Mouse (Mus musculus): ENCODE data around the gene Mxi1.

The Mxi1 gene

DNA sequence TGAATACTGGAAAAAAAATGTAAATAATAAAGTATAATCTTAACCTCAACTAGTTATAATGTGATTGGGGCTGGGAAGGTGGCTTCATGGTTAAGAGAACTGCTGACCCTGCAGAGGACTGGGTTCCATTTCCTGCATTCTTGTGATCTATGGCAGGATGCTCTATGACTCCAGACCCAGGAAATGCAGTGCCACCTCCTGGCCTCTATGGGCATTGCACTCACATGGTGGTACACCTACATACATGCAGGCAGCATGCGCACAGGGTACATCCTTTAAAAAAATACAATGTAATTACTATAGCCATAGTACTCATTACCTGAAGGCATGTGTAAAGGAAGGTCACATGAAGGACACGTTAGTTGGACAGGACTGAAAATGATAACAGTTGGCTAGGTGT is 52.6 kb downstream of the Mxi1 start:
- no peak for TF ChIP-seq GATA4 (IDR thresholded peaks at IDR 0.05; ENCODE audit: insufficient replicate concordance, low read length)

GRCm38 (mm10) chr19:53364551-53364950 is 54.2 kb downstream of the Mxi1 start:
- TF ChIP-seq GATA4 (IDR thresholded peaks at IDR 0.05; ENCODE audit: insufficient replicate concordance, low read length), result no peak

- no peak for TF ChIP-seq GATA4 (IDR thresholded peaks at IDR 0.05; ENCODE audit: insufficient replicate concordance, low read length)
Measured at GRCm38 (mm10) chr19:53364963-53365362, 54.6 kb downstream of the Mxi1 start.

DNA sequence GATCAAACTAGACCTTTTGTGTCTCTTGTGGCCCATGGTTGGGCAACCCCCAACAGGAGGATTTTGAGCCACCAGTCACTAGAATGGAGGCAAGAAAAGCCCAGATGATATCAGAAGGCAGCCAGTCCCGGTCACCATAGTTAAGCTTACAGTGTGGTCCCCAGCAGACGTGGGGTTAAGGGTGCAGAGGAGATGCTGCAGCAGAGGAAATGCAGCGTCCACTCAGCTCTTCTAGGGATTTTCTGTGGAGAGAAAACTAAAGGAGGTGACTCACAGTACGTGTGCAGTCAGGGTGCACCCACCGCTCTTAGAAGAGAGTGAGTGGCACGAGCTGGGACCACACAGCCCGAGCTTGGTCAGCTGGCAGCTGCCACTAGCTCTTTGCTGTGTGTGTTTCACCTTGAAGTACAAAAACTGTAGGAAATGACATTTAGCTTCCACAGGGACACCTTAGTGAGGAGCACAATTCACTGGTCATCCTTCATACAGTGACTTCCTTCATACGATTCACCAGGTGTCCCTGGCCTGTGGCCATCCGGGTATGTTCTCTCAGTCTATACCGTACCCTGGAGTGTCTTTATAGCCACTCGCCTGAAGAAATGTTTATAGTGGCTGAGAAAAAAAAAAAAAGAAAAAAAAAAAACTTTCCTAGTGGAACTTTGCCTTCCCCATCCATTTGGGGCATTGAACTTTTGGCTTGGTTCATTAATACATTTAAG is 55.9 kb downstream of the Mxi1 start:
- no peak for TF ChIP-seq GATA4 (IDR thresholded peaks at IDR 0.05; ENCODE audit: insufficient replicate concordance, low read length)

DNA sequence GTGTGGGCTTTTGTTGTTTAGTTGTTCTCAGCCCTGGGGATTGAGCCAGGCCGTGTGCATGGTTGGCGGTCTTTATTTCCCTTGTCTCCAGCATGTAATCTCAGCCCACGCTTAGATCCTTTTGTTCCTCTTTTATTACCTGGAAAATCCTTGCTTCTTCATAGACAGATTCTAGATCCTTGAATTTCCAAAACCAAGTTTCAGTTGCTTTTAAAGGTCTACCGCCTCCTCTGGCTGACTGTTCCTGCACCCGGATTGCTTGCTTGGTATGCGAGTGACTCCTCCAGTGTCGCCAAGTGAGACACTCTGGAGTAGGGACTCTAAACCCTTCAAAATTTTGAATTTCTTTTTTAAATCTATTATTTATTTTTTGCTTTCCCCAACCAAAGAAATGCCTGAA is 56.6 kb downstream of the Mxi1 start:
- no peak for TF ChIP-seq GATA4 (IDR thresholded peaks at IDR 0.05; ENCODE audit: insufficient replicate concordance, low read length)

DNA sequence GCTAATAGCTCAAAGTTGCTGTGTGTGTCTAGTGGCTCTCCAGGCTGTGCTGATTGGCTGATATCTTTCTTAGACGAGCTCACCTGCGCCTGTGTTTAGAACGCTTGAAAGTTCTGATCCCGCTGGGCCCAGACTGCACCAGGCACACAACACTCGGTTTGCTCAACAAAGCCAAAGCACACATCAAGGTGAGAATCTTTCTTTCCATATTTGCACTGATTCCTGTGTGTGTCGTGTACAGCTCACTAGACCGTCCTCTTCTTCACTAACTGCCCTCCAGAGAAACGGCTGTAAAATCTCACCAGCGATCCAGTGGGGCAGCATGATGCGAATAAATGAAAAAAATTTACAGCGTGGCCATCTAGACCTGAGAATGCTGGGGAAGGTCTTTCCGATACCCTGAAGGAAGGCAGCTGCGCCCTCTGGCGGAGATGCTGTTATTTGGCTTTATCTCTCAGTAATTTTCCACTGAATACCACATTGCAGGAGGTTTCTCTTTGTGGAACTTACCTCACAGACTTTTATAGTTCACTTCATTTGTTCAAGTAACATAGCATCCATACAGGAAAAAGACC is 59.2 kb downstream of the Mxi1 start:
- TF ChIP-seq GATA4 (IDR thresholded peaks at IDR 0.05; ENCODE audit: insufficient replicate concordance, low read length), result no peak

- no peak for TF ChIP-seq GATA4 (IDR thresholded peaks at IDR 0.05; ENCODE audit: insufficient replicate concordance, low read length)
Measured at GRCm38 (mm10) chr19:53370233-53370632, 59.9 kb downstream of the Mxi1 start.

DNA sequence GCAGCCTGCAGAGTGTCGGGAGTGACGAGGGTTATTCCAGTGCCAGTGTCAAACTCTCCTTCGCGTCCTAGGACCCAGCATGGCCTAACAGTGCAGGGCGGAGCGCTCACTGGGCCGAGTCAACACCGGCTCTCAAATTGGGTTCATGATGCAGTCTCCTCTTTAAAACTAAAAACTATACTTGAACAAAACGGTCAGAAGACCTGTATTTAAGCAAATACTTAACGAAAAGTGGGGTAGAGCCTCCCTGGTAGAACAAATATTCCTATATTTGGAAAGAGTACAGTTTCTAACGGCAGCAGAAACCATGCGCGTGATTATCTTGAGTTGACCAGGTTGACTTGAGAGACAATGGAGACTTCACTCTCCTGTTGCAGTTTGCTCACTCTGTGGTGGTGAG is 61.3 kb downstream of the Mxi1 start, which contains the start of gene Gm10197:
Gene Gm10197 (minus strand): TSS at position 101 of the 400 bp plus-strand sequence.
- no peak for TF ChIP-seq GATA4 (IDR thresholded peaks at IDR 0.05; ENCODE audit: insufficient replicate concordance, low read length)

DNA sequence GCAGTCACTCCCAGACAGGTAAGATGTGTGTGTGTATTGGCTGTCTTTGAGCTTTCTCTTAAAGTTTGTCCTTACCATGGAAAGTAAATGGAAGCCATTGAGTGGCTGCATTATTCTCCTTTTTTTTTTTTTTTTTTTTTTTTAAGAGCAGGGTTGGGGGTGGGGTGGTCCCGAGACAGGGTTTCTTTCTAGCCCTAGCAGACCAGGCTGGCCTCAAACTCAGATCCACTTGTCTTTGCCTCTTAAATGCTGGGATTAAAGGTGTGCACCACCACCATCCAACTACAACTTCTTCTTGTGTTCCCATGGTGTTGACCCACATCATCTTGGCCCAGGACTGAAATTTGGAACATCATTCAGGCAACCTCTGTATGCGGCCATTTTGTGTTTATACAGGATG is 63.3 kb downstream of the Mxi1 start:
- no peak for TF ChIP-seq GATA4 (IDR thresholded peaks at IDR 0.05; ENCODE audit: insufficient replicate concordance, low read length)

DNA sequence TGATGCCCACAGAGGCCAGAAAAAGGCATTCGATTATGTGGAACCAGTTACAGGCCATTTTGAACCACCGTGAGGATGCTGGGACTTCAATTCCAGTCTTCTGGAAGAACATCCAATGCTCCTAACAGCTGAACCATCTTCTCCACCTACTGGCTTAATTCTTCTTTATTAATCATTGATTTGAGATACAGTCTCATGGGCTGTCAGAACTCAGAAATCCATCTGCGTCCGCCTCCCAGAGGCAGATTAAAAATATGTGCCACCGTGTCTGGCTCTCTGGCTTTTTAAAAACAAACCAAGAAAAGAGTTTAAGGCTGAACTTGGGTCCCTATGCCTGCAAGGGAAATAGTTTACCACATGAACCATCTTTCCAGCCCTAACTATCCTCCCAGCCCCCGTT is 65.0 kb downstream of the Mxi1 start:
- no peak for TF ChIP-seq GATA4 (IDR thresholded peaks at IDR 0.05; ENCODE audit: insufficient replicate concordance, low read length)

DNA sequence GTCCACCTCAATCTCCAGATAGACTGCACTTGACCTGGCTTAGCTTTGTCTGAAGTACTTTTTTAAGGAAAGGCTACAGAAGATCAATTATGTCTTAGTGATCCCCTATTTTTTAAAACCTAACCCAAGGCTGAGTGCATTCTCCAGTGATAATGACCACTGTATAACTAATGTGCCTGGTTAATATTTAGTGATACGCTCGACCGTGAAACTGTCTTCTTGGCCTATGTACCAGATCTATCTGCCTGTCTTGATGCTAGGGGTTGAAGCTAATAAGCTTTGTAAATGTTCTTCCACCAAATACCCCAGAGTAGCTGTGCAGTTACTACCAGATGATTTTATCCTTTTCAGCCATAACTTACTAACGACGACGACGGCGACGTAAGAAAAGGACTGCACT is 65.5 kb downstream of the Mxi1 start:
- TF ChIP-seq GATA4 (IDR thresholded peaks at IDR 0.05; ENCODE audit: insufficient replicate concordance, low read length), result no peak

- no peak for TF ChIP-seq GATA4 (IDR thresholded peaks at IDR 0.05; ENCODE audit: insufficient replicate concordance, low read length)
Measured at GRCm38 (mm10) chr19:53377652-53378051, 67.3 kb downstream of the Mxi1 start.

DNA sequence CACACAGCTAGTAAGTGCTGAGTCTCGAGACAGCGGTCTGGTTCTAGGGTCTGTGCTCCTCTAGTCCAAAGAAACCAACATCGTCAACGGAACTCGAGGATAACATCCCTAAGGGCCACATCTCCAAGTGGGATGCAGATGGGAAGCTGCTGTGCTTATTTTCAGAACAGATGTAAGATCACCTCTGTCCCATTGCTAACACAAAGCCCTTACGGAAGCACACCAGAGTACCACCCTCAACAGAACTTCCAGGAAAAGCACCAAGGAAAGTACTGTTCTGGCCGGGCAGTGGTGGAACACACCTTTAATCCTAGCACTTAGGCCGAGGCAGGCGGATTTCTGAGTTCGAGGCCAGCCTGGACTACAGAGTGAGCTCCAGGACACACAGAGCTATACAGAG is 68.1 kb downstream of the Mxi1 start:
- no peak for TF ChIP-seq GATA4 (IDR thresholded peaks at IDR 0.05; ENCODE audit: insufficient replicate concordance, low read length)

- TF ChIP-seq GATA4 (IDR thresholded peaks at IDR 0.05; ENCODE audit: insufficient replicate concordance, low read length), result no peak
Measured at GRCm38 (mm10) chr19:53383336-53383735, 73.0 kb downstream of the Mxi1 start.

DNA sequence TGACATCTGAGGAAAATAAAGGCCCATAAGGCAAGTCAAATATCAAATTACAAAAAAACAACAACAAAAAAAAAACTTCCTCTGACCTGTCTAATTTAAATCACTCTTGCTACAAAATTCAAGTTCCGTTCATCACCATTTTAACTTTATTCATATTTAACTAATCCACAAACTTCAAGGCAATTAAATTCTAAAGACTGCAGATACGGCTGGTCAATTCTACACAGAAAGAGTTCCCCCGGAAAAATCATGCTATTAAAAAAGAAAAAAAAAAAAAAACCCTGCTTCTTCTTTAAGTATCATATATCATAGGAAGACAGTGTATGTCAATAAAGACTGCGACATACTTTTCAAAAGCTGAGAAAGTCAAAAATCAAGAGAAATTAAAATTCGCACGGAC is 79.1 kb downstream of the Mxi1 start:
- TF ChIP-seq GATA4 (IDR thresholded peaks at IDR 0.05; ENCODE audit: insufficient replicate concordance, low read length), result no peak

GRCm38 (mm10) chr19:53389851-53390431 is 79.6 kb downstream of the Mxi1 start:
- no peak for TF ChIP-seq GATA4 (IDR thresholded peaks at IDR 0.05; ENCODE audit: insufficient replicate concordance, low read length)

Measured in liver, adult (tissue).